Mouse (Mus musculus): ENCODE measurements around the gene Atp2c2.

Gene Atp2c2

GRCm38 (mm10) chr8:119743291-119744026, 43.6 kb downstream of the Atp2c2 start:
- 52% methylated on average over 13 of the region's 13 CpGs for WGBS

GRCm38 (mm10) chr8:119744604-119745003, 44.8 kb downstream of the Atp2c2 start:
- WGBS: 88% methylated on average over 4 of the region's 4 CpGs

DNA sequence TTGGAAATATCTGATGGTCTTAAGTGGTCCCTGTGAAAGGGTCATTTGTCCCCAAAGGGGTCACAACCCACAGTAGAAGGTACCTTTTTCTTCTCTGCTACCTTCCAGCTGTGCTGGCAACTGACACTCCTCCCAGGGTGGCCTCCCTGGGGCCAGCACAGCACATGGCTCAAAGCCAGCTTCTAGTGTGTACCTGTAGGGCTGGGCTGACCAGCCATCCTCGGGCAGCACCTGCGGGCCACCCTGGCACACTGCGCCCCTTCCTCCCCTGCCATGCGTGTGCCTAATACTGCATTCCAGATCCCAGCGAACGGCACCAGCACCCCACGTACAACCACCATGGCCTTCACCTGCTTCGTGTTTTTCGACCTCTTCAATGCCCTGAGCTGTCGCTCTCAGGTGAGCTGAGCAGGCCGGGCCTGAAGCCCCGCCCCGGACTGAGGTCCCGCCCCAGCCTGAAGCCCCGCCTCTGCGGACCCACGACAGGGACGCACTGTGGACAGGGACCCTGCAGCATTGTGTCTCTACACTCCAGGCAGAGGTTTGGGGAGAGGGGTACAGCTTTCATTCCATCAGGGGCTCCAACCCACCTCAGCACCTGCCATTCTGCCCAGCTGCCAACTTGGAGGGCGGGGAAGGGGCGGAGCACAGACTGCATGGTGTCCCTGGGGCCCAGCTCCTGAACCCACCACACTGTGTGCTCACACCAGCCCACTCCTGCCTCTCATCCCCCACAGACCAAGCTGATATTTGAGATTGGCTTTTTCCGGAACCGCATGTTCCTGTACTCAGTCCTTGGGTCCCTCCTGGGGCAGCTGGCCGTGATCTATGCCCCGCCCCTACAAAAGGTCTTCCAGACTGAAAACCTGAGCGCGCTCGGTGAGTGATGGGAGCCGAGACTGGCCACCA, 55.7 kb downstream of the Atp2c2 start:
- WGBS: 25% methylated on average over 28 of the region's 28 CpGs

GRCm38 (mm10) chr8:119756147-119756461, 56.3 kb downstream of the Atp2c2 start:
- 83% methylated on average over 2 of the region's 2 CpGs for WGBS

- WGBS: 72% methylated on average over 5 of the region's 5 CpGs
Observed at GRCm38 (mm10) chr8:119756538-119756937, 56.7 kb downstream of the Atp2c2 start.

- 95% methylated on average over 11 of the region's 11 CpGs for WGBS
Observed at GRCm38 (mm10) chr8:119761692-119762091, 61.9 kb downstream of the Atp2c2 start.

DNA sequence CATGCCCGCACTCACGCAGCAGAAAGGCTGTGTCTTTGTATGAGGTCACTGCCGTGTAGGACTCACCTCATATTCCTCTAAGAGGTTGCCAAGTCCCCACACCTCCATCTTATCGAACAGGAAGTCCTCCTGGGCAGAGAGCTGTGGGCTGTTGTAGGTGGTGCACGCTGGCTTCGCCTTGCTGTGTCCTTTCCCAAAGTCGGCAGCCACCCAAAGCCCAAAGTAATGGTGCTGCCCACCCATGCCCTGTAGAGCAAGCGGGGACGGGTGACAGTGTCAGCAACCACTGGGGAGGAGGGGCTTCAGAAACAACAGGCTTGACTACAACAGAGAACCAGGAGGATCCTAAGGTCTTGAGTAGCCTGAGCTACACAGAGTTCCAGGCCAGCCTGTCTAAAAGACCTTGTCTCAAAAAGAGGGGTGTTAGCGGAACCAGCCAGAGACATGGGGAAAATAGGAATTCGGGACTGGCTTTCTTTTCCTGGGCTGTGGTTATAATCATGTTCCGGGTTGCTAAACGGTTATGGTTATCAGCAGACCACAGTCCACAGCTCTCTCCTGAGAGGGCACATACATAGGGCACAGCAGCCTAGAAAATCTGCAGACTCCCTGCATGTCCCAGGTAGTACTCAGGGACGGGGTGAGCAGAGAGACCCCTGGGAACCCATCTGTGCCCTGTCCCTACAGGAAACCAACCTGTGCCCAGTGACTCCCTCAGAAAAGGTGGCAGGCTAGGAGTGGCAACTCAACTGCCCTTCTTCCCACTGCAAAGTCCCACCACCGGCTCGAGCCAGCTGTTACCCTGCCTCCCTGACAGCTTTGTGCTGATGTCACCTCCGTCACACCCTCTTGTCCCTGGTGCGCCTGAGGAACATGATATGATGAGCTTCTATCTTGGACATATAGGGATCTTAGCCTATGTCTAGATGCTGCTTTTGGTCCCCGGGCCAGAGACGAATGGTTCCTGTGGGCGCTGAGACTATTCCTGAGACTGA, 62.7 kb downstream of the Atp2c2 start:
- WGBS: 86% methylated on average over 21 of the region's 21 CpGs

- 93% methylated on average over 10 of the region's 10 CpGs for WGBS
Observed at GRCm38 (mm10) chr8:119765311-119765710, 65.5 kb downstream of the Atp2c2 start.

GRCm38 (mm10) chr8:119765761-119766444, 66.1 kb downstream of the Atp2c2 start:
- WGBS: 82% methylated on average over 22 of the region's 22 CpGs

GRCm38 (mm10) chr8:119776668-119777245, 76.9 kb downstream of the Atp2c2 start:
- WGBS: 67% methylated on average over 7 of the region's 7 CpGs

DNA sequence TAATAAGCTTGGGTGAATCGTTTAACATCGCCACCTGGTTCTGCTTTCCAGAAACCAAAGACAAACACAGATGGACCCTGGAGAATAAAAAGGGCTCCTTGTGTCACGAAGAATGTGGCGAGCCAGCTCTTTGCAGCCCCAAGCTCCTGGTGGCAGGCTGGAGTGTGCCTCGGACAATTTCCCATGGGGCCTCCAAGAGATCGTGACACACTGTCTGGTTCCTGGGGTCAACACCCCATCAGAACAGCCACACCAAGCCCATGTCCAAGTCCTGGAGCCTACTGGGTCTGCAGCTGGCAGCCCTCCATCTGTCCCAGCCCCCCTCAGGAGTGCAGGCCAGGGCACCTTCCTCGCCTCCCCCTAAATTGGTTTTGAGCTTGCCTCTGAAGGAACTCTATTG, 78.0 kb downstream of the Atp2c2 start:
- 6% methylated on average over 7 of the region's 7 CpGs for WGBS

- WGBS: 0% methylated on average over 18 of the region's 18 CpGs
Observed at GRCm38 (mm10) chr8:119778263-119778662, 78.5 kb downstream of the Atp2c2 start, which contains the start of gene Tldc1. Gene Tldc1 (minus strand): TSS chr8:119778416.

DNA sequence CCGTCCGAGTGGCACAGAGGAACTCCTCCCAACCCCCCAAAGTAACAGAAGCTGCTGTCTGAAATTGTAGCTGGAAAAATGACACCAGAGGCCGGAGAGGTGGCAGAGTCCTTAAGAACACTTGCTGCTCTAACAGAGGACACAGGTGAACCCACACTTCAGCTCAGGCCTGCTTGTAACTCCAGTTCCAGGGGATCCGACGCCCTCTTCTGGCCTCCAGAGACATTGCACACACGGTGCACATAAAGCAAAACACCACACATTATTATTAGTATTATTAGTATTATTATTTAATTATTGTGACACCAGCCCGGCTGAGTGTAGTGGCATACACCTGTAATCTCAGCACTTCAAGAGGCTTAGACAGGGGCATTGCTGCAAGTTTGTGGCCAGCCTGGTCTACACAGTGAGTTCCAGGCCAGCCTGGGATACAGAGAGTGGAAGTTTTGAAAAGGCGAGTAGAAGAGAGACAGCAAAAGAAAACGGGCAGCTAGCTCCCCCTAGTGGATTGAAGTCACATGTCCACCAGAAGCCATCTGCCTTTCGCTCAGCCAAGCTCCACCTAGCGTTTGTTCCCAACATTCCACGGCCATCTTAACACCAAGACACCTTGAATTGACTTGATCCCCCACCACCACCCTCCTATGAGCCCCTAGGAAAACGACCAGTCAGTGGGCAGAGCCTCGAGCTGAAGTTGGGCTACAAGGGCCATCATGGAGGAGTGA, 79.4 kb downstream of the Atp2c2 start:
- 24% methylated on average over 14 of the region's 14 CpGs for WGBS

- WGBS: 85% methylated on average over 9 of the region's 9 CpGs
Observed at GRCm38 (mm10) chr8:119780402-119781049, 80.7 kb downstream of the Atp2c2 start.

GRCm38 (mm10) chr8:119781086-119781840, 81.5 kb downstream of the Atp2c2 start:
- WGBS: 81% methylated on average over 4 of the region's 4 CpGs

DNA sequence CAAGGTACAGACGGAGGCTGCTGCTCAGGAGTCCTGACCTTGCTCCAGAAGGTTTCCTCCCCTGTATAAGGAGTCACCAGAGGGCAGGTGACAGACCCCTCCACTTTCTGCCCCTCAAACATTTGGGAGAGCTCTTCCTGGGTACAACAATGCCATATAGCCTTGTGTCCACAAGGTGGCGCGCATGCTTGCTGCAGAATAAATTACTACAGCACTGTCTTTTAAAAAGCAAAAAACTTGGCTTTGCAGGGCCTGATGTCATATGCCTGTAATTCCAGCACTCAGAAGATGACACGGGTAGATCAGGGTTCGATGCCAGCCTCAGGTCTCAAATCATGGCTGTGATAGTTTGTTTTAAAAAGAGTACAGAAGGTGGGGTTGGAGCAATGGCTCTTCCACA, 82.9 kb downstream of the Atp2c2 start:
- WGBS: 3% methylated on average over 5 of the region's 5 CpGs

GRCm38 (mm10) chr8:119783579-119783978, 83.8 kb downstream of the Atp2c2 start:
- WGBS: 87% methylated on average over 6 of the region's 6 CpGs

DNA sequence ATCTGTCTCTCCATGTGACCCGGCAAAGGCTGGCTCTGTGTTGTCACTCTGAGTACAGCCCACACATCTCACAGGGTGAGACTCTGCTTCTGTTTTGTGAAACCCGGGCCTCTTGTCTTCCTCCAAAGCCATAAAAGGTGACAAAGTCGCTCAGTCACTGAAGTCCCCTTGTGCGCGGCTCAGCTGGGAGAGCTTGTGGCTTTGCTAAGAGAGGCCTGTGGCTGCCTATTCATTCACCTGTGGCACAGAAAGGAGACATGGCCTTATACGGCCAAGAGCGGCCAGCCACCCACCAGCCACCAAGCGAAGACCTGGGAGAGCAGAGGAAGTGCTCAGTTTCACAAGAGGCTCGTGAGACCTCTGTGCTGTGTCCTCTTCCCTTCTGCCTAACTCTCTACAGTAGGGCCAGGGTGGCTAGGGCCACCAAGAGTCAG, 84.3 kb downstream of the Atp2c2 start:
- WGBS: 71% methylated on average over 9 of the region's 9 CpGs

DNA sequence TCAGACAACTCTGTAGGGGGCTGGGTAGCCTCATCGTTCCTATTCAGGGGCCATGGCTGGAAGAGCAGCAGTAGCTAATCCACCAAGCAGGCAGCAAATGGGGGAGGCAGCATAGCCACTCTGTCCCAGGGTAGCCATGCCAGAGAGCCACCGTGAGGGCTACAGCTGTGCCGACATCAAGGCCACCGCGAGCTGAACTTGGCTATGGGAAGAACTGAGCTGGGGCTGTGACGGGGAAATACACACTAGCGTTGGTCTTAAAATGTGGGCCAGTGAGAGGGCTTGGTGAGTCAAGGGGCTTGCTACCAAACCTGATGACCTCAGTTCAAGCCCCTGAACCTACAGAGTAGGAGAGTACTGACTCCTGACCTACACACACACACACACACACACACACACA, 84.9 kb downstream of the Atp2c2 start:
- 78% methylated on average over 7 of the region's 7 CpGs for WGBS

Measured in cerebral cortex, adult 2 months (tissue).